Mouse (Mus musculus) adrenal gland (tissue): ENCODE data around the gene Hist1h2ad.
"Not testable (repeated sequence)": the region's sequence is repeated elsewhere in the genome, so short reads cannot be mapped to it uniquely, and the experiment has no call there.

Experiments used
- intact Hi-C: fragments of 180-260 bp; cut with DNase I; formaldehyde crosslinking; loops from one replicate; pipeline ENCODE4 v1.15.1; 2025

Gene Hist1h2ad

DNA sequence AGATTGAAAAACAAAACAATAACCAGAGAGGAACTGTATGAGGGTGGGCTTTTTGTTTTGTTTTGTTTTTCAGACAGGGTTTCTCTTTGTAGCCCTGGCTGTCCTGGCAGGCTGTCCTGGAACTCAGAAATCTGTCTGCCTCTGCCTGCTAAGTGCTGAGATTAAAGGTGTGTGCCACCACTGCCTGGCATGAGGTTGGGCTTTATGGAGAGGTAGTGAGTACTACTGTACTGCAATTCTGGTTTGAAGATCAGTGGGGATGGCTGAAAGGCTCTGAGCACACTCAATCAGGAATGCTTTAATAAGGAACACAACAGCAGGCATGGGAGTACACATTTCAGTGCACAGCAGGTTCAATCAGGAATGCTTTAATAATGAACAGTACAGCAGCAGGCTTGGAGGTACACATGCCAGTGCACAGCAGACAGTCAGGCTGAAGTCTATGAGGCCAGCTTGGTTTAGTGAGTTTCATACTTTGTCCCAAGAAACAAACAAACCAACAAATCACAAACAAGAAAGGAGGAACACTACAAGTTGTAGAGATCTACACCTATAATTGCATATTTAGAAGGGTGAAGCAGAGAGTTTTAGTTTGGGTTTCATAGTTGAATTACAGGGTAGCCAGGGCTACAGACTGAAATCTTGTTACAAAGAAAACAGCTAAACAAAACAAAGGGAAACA, 9.3 kb downstream of the Hist1h2ad start:
- intact Hi-C loops, result loop anchor here (5.0 kb wide), 2 partner anchors 34 to 179 kb away; partner anchors contain the start of genes Hist1h1a, Hist1h3a and Hist1h4a

GRCm38 (mm10) chr13:23584331-23584730, 10.2 kb downstream of the Hist1h2ad start:
- intact Hi-C loops, result loop anchor here (5.0 kb wide), 2 partner anchors 33 to 178 kb away; partner anchors contain the start of genes Hist1h1a, Hist1h3a and Hist1h4a

DNA sequence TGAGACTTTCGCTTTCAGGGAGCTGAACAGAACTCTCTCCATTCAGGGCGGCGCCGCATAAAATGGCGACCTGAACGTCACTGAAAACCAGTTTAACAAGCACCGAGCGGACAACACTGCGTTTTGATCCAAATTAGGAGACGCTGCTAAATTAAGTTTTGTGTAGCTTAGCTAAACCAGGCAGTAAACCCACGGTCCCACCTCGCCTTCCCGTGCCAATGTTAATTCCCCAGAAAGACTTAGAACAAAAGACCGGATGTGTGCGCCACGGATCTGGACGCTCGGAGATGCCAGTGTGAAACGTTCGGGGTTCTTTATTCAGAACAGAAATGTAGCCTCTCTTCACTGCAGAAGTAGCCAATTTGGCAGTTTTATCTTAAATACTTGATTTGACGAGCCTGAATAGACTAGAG, 10.9 kb downstream of the Hist1h2ad start:
- intact Hi-C loops, result no loop called here

DNA sequence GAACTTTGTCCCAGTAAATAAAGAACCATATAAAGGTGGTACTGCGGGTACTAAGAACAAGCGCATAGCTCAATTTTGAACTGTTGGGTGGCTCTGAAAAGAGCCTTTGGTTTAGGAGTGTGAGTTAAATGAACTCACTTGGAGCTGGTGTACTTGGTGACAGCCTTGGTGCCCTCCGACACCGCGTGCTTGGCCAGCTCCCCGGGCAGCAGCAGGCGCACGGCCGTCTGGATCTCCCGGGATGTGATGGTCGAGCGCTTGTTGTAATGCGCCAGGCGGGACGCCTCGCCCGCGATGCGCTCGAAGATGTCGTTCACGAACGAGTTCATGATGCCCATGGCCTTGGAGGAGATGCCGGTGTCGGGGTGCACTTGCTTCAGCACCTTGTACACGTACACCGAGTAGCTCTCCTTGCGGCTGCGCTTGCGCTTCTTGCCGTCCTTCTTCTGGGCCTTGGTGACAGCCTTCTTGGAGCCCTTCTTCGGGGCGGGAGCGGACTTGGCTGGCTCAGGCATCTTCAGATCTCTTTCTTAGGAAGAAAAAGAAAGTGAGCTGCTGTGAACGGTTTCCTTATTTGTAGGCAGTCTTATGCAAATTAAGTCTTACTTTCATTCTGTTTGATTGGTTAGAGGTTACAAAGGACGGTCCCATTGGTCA, 11.4 kb downstream of the Hist1h2ad start:
- intact Hi-C loops, result not testable (repeated sequence)

DNA sequence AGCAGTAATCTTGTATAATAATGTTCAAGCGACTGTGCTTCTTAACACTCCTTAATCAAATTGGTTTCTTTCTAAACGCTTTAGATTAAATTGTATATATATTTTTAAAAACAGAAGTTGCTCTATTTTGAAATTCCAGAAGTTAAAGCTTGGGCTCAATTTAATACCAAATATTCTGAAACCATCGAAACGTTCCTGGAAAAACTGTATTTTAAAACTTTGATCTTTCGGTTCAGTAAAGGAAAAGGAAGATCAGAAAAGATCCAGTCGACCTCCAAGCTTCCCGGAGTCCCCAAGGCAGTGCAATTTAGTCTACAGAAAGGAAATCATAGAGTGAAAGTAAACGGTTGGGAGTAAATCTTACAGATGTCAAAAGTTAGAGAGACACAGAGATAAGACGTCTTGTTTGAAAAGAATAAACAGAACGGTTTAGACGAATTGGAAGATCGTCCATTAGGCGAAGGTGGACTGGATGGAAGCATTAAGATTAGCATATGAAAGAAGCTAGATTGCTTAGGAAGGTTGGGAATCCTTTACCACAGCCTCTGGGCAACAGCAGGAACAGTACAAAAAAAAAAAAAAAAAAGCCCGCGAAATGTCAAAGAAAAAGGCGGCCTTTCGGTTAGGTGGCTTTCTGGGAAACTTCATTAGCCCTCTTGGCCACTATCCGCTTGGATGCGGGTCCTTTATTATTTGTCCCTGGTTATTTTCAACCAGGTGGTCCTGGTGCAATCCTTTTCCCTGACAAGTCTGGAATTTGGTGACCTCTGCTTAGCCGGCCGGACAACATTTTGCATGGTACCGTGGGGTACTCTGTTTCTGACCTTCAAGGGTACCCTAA, 12.1 kb downstream of the Hist1h2ad start:
- intact Hi-C loops, result no loop called here

GRCm38 (mm10) chr13:23586940-23587225, 12.7 kb downstream of the Hist1h2ad start:
- intact Hi-C loops, result no loop called here

DNA sequence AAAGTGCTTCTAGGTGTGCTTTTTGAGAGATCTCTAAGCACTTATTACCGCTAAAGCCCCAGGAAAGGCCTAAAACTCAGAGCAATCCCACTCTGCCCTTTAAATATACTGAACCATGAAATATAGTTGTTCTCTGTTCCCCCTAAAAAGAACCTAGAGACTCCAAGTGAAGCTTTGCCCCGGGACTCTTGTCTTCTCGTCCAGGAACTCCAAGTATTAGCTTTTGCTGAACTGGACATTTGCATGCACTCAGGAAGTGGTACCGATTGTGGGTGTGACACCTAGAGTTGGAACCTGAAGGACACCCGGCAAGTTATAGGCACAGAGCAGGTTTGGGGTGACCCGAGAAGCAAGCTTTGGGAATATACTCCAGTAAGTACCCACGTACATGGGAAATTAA, 17.0 kb downstream of the Hist1h2ad start:
- intact Hi-C loops, result loop anchor here (10.0 kb wide), 1 partner anchor 166 kb away; the partner anchor contains the start of gene Abt1

GRCm38 (mm10) chr13:23591886-23592285, 17.7 kb downstream of the Hist1h2ad start:
- intact Hi-C loops, result loop anchor here (10.0 kb wide), 1 partner anchor 167 kb away; the partner anchor contains the start of gene Abt1

GRCm38 (mm10) chr13:23592614-23593013, 18.4 kb downstream of the Hist1h2ad start:
- intact Hi-C loops, result loop anchor here (10.0 kb wide), 1 partner anchor 168 kb away; the partner anchor contains the start of gene Abt1

- intact Hi-C loops, result loop anchor here (10.0 kb wide), 1 partner anchor 168 kb away; the partner anchor contains the start of gene Abt1
Observed at GRCm38 (mm10) chr13:23593051-23593770, 19.0 kb downstream of the Hist1h2ad start.

GRCm38 (mm10) chr13:23595185-23595584, 21.0 kb downstream of the Hist1h2ad start:
- intact Hi-C loops, result loop anchor here (10.0 kb wide), 1 partner anchor 170 kb away; the partner anchor contains the start of gene Abt1

DNA sequence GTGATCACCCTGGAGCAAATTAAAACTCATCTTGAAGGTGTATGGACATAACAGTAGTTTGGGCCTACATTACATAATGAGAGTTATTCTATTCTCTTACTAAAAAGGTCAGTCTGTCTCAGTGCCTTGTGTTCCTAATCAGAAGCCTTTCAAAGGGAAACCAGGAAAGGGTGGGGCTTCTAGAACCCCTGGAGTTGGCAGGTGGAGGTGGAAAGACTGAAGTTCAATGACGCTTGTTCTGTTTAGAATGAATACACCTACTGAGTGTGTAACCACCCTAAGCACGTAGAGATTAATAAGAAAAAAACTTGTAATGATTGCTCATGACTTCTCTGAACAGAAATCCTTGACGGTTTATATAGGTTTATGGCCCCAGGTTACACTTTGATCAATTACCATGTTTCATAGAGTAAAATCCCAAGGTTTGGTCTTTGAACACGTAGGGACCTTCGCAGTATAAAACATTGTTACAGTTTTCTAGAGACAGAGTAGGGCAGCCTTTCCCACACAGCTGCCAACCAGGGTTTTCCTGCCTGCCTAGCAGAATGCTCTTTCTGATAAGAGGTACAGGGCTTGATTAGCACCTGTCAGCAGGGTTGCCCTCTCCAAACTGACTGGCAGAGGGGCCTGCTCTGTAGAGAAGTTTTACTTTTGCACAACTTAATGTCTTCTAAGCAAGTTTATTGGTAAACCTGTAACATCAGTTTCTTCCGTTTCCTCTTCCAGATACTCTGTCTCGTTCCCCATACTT, 21.6 kb downstream of the Hist1h2ad start:
- intact Hi-C loops, result loop anchor here (10.0 kb wide), 1 partner anchor 171 kb away; the partner anchor contains the start of gene Abt1

- intact Hi-C loops, result loop anchor here (10.0 kb wide), 1 partner anchor 173 kb away; the partner anchor contains the start of gene Abt1
Observed at GRCm38 (mm10) chr13:23597957-23598356, 23.8 kb downstream of the Hist1h2ad start.

DNA sequence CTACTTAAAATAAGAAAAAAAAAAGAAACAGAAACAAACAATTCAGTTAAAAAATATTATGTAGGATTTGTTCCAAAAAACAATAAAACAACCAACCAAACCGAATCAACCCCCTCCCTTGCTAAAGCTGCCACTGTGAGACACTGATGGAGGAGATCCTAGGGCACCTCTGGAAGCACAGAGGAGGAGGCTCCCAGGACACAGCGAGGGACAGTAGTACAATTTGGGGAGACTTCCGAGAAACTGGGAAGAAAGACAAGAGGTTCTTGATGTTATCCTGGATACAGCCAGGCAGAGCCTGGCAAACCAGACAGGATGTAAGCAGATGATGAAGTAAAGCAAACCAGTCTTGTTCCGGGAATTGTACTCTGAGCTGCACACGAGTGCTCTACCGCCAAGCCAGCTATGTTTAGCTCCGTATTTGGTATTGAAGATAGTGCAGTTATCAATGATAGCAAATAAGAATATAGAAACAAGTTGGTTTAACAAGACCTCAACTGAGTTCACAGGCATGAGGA, 29.1 kb downstream of the Hist1h2ad start:
- intact Hi-C loops, result no loop called here

- intact Hi-C loops, result no loop called here
Observed at GRCm38 (mm10) chr13:23604452-23604851, 30.3 kb downstream of the Hist1h2ad start.

DNA sequence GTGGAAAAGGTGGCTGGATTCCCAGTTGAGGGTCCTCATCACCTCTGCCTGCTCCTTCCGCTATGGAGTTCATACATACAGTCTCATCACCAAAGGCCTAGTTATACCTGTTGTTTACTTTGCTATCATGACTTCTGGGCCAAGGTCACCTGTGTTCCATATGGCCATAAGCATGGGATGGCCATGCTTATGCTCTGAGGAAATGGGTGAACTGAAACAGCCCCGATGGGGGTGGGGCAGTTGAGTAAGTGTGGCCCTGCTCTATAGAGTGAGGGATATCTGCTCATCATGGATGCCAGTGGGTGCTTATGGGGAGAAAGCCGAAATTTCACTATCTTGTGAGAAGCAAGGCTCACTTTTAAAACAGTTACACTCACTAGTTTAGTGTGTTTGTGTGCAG, 30.9 kb downstream of the Hist1h2ad start:
- intact Hi-C loops, result no loop called here

- intact Hi-C loops, result no loop called here
Observed at GRCm38 (mm10) chr13:23609209-23609608, 35.0 kb downstream of the Hist1h2ad start.

DNA sequence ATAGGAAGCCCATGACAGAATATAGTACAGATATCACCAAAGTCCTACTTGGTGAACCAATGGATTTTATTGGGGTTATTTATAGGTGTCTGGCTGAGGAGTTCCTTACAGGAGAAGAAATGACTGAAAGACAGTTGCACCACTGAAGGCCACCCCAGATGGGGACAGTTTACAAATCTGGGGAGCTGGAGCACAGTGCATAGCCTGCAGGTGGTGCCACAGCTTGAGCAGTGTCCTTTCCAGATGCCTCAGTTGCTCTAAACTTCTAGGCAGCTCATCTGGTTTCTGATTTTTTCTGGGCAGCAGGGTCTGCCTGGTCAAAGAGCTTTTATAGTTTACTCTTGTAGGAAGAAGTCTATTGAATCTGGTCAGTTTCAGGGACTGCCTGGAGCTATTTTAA, 35.7 kb downstream of the Hist1h2ad start:
- intact Hi-C loops, result no loop called here

DNA sequence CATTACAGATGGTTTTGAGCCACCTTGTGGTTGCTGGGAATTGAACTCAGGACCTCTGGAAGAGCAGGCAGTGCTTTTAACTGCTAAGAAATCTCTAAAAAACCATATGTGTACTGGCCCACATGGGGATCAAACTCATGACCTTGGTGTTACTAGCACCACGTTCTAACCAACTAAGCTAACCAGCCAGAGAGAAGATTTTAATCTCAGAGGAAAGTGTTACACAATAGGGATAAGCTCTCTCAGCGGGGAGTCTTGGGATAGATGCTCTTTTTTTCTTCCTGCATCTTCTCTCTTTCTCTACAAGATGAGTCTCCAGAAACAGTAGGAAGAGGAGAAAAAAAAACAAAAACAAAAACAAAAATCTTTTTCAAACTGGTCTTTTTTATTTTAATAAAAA, 36.2 kb downstream of the Hist1h2ad start:
- intact Hi-C loops, result no loop called here

DNA sequence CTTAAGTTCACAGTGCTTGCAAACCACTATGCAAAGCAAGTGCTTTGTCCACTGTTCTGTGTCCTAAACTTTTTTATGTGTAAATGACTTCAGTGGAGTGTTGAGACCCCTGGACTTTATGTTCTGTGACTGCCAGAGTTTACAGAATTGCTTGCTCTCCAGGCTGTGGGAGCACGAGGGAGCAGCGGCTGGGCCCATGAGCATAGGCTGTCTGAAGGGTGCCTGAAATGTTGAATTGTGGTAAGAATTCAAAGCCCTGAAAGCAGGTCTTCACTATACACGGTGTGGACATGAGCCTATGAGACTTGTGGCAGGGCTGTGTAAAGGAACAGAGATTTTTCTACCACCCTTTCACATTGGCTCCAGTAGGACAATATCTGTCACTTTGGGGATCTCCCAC, 37.5 kb downstream of the Hist1h2ad start:
- intact Hi-C loops, result no loop called here
